Mouse (Mus musculus) thymus, postnatal 10 days (tissue): ENCODE results near the gene Rasa1.
A peak's percentile ranks its signal among the peaks of the same experiment; 100 is the strongest.

Source experiments
- DNase-seq, 2 experiments: peaks; one replicate each; pipeline ENCODE4 v3.0.0; 2021; ENCODE audit warnings: low spot score in 2 of 2

Rasa1 gene

GRCm38 (mm10) chr13:85288843-85289713 is at the start of gene Rasa1:
Rasa1 (minus strand) TSS chr13:85289130.
- DNase-seq: peak; percentile 88 to 89

GRCm38 (mm10) chr13:85311547-85311946 is 22.6 kb upstream of the Rasa1 start:
- DNase-seq: no peak

GRCm38 (mm10) chr13:85310968-85311367 is 22.0 kb upstream of the Rasa1 start:
- DNase-seq: no peak

DNA sequence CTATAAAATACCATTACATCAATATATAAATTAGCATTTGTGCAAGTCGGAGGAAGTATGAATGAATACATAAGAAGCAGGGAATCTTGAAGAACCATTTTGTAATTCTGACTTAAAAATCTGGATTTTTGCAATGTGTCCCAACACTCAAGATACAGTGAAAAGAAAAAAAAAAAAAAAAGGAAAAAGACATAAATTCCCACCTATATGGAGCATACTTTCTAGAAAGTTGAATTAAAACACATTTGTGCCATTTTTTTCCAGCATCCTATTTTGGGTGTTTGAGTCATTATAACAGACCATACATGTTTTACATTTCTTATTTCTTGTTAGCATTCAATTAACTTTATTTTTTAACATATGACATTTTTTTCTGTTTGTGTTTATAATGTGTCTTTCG is 21.6 kb upstream of the Rasa1 start:
- no peak for DNase-seq

GRCm38 (mm10) chr13:85306039-85306438 is 17.1 kb upstream of the Rasa1 start:
- DNase-seq: no peak

DNA sequence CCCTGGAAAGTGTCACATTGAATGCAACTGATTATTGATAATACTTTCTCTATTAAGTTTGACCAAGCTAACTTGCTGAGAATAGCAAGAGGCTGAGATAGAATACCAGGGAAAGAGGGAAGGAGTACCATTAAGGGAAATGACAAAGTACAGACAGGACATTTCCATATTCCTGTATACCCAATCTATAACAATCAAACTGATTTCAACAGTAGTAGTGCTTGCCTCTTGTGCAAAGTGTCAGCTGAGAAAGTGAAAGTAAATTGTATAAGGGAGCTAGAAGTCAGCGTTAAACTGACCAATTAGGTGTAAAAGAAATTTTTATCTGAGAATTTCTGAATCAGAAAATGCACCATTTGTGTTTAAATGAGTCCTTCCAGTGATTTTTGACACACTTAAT is 1.7 kb upstream of the Rasa1 start:
- DNase-seq: no peak

DNA sequence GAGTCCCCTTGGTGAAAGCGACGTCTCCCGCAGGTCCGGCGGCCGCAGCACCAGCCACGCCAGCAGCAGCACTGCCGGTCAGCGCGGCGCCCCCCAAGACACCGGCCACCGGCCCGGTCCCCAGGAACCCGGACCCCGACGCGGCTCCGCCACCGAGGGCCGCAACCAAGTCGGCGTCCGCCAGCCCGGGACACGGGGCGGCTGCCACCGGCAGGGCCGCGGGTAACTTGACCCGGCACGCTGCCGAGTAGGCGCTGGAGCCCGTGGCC is 422 bp downstream of the Rasa1 start:
- no peak for DNase-seq

DNA sequence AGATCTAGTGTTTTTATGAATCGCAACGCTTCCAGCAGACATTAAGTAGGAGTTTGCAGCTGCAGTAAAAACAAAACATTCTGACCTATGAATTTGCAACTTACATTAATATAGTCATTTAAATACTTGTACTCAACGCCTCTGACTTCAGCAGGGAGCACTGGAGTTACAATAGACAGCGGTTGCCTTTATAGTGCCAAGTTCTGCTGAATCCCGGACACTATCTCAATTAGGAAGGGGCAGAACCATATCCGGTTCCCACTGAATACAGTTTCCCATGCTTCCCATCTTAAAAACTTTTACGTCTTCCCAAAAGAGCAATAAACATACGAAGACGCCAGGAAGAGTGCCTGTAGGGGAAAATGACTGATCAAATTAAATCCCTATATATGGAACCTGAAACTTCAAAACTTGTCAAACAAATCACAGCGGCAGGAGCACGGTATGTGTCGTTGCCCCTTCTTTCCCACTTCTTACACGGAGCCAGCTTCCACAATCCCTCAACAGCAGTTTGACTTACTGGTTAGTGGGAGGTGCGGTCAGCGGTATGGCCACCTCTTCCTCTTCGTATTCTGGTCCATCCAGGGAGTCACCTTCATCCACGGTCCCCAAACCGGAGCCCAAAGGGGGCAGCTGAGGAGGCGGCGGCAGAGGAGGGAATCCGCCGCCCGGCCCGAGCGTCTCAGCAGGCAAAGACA is 905 bp downstream of the Rasa1 start:
- DNase-seq: peak in 1 of 2 experiments; percentile 38

DNA sequence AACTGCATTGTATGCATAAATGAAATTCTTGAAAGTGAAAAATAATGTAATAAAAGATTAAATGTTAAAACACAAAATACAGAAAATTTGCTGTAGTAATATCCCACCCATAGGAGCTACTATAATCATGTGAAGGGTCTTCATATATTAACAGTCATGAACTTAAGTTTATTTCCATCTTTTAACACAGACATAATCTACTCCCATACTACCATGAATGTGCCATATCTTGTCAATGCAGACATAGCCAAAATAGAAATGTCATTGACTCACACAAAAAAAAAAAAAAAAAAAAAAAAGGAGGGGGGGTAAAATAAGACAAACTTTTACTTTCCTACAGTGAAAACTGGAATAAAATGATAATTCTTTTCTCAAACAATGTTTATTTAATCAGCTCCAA is 6.3 kb downstream of the Rasa1 start:
- DNase-seq: no peak

- DNase-seq: no peak
Observed at GRCm38 (mm10) chr13:85278951-85279350, 10.0 kb downstream of the Rasa1 start.

- no peak for DNase-seq
Observed at GRCm38 (mm10) chr13:85274572-85274971, 14.4 kb downstream of the Rasa1 start.

DNA sequence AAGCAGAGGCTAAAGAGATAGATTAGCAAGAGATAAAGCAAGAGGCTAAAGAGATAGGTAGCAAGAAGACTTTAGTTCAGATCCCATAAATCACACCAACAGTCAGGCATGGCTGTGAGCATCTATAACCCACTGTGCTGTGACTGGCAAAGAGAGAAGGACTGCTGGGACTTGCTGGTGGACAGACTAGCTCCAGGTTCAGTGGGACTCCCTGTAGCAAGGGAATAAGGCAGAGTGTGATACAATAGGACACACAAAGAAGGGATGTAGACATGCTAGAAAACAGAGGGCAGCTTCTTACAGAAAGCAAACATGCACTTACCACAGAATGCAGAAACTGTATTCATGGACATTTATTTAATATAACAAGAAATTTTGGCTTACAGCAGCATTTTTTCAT is 15.1 kb downstream of the Rasa1 start:
- no peak for DNase-seq

GRCm38 (mm10) chr13:85238760-85239159 is 50.2 kb downstream of the Rasa1 start:
- no peak for DNase-seq

DNA sequence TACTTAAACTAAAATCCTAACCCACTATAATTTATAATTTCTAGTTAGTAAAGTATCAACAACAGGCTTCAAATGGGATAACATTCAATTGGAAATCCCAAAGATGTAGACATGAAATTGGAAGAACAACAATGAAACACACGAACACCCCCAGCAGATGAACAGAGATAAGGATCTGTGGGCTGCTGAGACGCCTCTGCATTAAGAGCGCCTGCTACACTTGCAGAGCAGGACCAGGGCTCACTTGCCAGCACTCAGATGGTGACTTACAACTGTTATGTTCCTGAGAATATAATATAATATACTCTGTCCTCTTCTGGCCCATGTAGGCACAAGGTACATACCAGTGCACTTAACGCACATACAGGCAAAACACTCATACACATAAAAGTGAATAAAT is 70.3 kb downstream of the Rasa1 start:
- DNase-seq: no peak

GRCm38 (mm10) chr13:85210353-85210752 is 78.6 kb downstream of the Rasa1 start:
- no peak for DNase-seq

GRCm38 (mm10) chr13:85208656-85209055 is 80.3 kb downstream of the Rasa1 start:
- DNase-seq: no peak

DNA sequence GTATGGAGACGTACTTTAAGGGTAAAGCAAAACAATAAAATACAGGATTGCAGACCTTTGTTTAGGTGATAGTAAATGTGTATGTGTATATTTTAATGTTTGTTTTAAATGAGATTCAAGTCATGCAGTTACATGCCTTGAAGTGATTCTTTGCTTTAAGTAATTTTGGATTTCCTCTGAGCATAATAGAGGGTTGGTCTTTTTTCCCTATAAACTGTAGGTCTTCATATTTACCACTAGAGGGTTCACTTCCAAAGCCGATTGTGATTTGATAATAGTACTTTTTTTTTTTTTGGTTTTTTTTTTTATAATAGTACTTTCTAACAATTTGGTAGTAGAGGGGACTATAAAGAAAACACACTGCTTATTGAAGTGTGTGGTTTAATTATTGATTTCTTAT is 81.4 kb downstream of the Rasa1 start:
- no peak for DNase-seq

GRCm38 (mm10) chr13:85191253-85191652 is 97.7 kb downstream of the Rasa1 start:
- no peak for DNase-seq

GRCm38 (mm10) chr13:85189644-85190121 is 99.2 kb downstream of the Rasa1 start:
- peak in 1 of 2 experiments; percentile 31 for DNase-seq

- DNase-seq: peak; percentile 82 to 85
Observed at GRCm38 (mm10) chr13:85188903-85189643, 99.9 kb downstream of the Rasa1 start, which contains the start of gene Ccnh. Ccnh (plus strand) TSS chr13:85189408.
